Mouse (Mus musculus): ENCODE data around the gene Klf16. TPM values are rescaled to one million over a fixed set of nuclear protein-coding genes. Genes with fewer than 3 reads are reported as not detected.

The Klf16 gene
- total and polyA plus RNA-seq, 2 experiments from 2014 or later, result 14.1 to 18.7 TPM

DNA sequence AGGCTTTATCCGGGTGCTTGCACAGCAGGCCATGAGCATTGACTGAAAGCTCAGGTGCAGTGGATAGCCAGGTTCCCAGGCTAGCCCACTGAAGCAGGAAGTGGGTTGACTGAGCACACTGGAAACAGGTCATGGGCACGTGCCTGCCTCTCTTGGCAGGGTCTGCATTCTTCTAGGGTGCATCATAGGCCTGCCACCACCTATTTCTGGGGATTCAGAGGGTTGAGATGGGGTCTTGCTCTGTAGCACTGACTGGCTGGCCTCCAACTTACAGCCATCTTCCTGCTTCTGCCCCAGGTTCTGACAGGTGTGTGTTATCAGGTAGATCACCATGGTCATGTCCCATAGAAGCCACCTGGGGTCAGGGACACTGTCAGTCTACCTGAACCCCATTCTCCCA is 27.9 kb upstream of the Klf16 start:
- Histone ChIP-seq H3K4me2 (ENCODE audit: low read depth) (no peak overlapping the region), H3K4me3 (ENCODE audit: low read depth, low read length) (no peak overlapping the region), H3K4me1 (ENCODE audit: insufficient read depth) (peaks cover 12% of the 10 kb centered on the region; the same call in 1 of the 2 replicates), H3K27ac (ENCODE audit: low read depth, low read length) (no peak overlapping the region), H3K27me3 (ENCODE audit: insufficient read depth, low read length) (no peaks in the 10 kb centered on the region), H3K9me3 (ENCODE audit: low read length) (no peaks in the 10 kb centered on the region), H3K9ac (no peak overlapping the region), H3K36me3 (ENCODE audit: insufficient read depth) (peaks cover 38% of the 10 kb centered on the region)
- TF ChIP-seq CTCF (IDR thresholded peaks at IDR 0.05; ENCODE audit: low read depth), result no peak
- no peak for DNase-seq
- ATAC-seq, result no peak
- 93% methylated on average over 2 of the region's 2 CpGs for WGBS

DNA sequence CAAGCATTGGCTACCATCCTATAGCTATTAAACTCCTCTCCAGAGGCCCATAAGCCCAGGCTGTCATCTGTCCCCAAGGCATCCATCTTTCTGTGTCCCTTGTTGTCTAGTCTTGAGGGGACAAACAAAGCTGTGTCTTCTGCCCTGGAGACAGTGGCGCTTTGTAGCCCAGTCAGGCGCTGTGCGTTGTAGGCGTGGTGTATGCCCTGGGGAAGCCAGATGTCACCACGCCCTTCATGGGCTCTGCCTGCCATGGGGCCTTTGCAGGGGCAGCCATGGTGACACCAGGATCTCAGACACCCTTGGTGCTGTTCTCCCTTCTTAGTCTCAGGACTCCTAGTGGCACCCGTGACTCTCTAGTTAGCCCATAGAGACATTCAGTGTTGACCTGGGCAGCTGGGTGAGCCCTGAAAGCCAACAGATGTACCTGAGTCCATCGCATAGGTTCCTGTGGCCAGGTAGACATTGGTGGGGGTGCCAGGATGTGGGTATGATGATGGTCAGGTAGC is 26.9 kb upstream of the Klf16 start:
- peaks cover 12% of the 10 kb centered on the region; the same call in 1 of the 2 replicates for H3K4me1 ChIP-seq (ENCODE audit: insufficient read depth)
- ATAC-seq (no peak), DNase-seq (no peak)
- WGBS, result 96% methylated on average over 7 of the region's 7 CpGs
- H3K9ac ChIP-seq, result peak overlapping the region; percentile 57; the same call in 1 of the 2 replicates
- no peaks in the 10 kb centered on the region; the same call in 1 of the 2 replicates for H3K27me3 ChIP-seq (ENCODE audit: insufficient read depth, low read length)
- H3K36me3 ChIP-seq (ENCODE audit: insufficient read depth), result peaks cover 30% of the 10 kb centered on the region
- no peak for TF ChIP-seq CTCF (IDR thresholded peaks at IDR 0.05; ENCODE audit: low read depth)
- no peaks in the 10 kb centered on the region for H3K9me3 ChIP-seq (ENCODE audit: low read length)
- H3K4me2 ChIP-seq (ENCODE audit: low read depth), result peak overlapping the region; percentile 66
- H3K27ac ChIP-seq (ENCODE audit: low read depth, low read length), result no peak overlapping the region
- no peak overlapping the region for H3K4me3 ChIP-seq (ENCODE audit: low read depth, low read length)

- ATAC-seq (no peak), DNase-seq (no peak)
- H3K4me2 ChIP-seq (ENCODE audit: low read depth), result peak overlapping the region; percentile 66
- H3K27me3 ChIP-seq (ENCODE audit: insufficient read depth, low read length), result no peaks in the 10 kb centered on the region; the same call in 1 of the 2 replicates
- no peak for TF ChIP-seq CTCF (IDR thresholded peaks at IDR 0.05; ENCODE audit: low read depth)
- H3K4me3 ChIP-seq (ENCODE audit: low read depth, low read length), result peak overlapping the region; percentile 64
- H3K9me3 ChIP-seq (ENCODE audit: low read length), result no peaks in the 10 kb centered on the region
- peak overlapping the region; percentile 93 for H3K27ac ChIP-seq (ENCODE audit: low read depth, low read length)
- 36% methylated on average over 7 of the region's 7 CpGs for WGBS
- H3K36me3 ChIP-seq (ENCODE audit: insufficient read depth), result peaks cover 23% of the 10 kb centered on the region
- peaks cover 12% of the 10 kb centered on the region; the same call in 1 of the 2 replicates for H3K4me1 ChIP-seq (ENCODE audit: insufficient read depth)
- peak overlapping the region; percentile 57 for H3K9ac ChIP-seq
Measured at GRCm38 (mm10) chr10:80603364-80603763, 26.2 kb upstream of the Klf16 start.

- peaks cover 18% of the 10 kb centered on the region for H3K36me3 ChIP-seq (ENCODE audit: insufficient read depth)
- H3K4me1 ChIP-seq (ENCODE audit: insufficient read depth), result peaks cover 12% of the 10 kb centered on the region; the same call in 1 of the 2 replicates
- H3K4me3 ChIP-seq (ENCODE audit: low read depth, low read length), result peak within 1 kb of the TSS; percentile 64
- no peaks in the 10 kb centered on the region for H3K9me3 ChIP-seq (ENCODE audit: low read length)
- H3K4me2 ChIP-seq (ENCODE audit: low read depth), result peak within 1 kb of the TSS; percentile 66
- whole genome bisulfite sequencing, result 1% methylated on average over 54 of the region's 54 CpGs
- DNase-seq (peak; percentile 98), ATAC-seq (peak; percentile 98)
- peak within 1 kb of the TSS; percentile 93 for H3K27ac ChIP-seq (ENCODE audit: low read depth, low read length)
- peak within 1 kb of the TSS; percentile 57 for H3K9ac ChIP-seq
- 0 out of 2 replicates have a peak, but pooled peaks have one; percentile 7 for TF ChIP-seq CTCF (IDR thresholded peaks at IDR 0.05; ENCODE audit: low read depth)
- no peaks in the 10 kb centered on the region; the same call in 1 of the 2 replicates for H3K27me3 ChIP-seq (ENCODE audit: insufficient read depth, low read length)
Measured at GRCm38 (mm10) chr10:80602698-80603325, 25.7 kb upstream of the Klf16 start, which contains the start of the genes Scamp4 and Adat3. Gene Scamp4, plus strand, starts transcription at chr10:80602872. Gene Adat3, plus strand, starts transcription at chr10:80602880.

DNA sequence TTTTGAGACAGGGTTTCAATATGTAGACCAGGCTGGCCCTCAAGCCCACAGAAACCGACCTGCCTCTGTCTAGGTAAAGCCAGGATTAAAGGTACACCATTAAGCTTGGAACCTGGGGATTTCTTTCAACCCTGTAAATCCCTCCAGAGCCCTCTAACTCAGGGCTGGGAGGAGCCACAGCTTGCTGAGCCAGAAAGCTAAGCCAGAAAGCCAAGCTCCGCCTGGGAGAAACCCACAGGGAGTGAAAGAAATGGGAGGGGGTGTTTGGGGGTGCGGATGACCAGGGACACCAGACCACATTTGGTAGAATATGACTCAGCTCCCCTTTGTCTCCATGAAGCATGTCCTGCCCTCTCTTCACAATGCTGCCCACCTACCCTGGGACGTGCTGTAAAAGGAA is 19.2 kb upstream of the Klf16 start:
- ATAC-seq, result no peak

GRCm38 (mm10) chr10:80589879-80590854 is 13.0 kb upstream of the Klf16 start, which contains the start of gene Abhd17a:
Gene Abhd17a, minus strand, starts transcription at chr10:80590341.
- peak; percentile 99 for ATAC-seq
- no peaks in the 10 kb centered on the region for H3K9me3 ChIP-seq (ENCODE audit: low read length)
- peaks cover 11% of the 10 kb centered on the region; the same call in 1 of the 2 replicates for H3K36me3 ChIP-seq (ENCODE audit: insufficient read depth)
- H3K9ac ChIP-seq, result peak within 1 kb of the TSS; percentile 90
- peaks cover 10% of the 10 kb centered on the region for H3K4me1 ChIP-seq (ENCODE audit: insufficient read depth)
- peak within 1 kb of the TSS; percentile 86 for H3K4me3 ChIP-seq (ENCODE audit: low read depth, low read length)
- H3K27me3 ChIP-seq (ENCODE audit: insufficient read depth, low read length), result no peaks in the 10 kb centered on the region
- WGBS, result 2% methylated on average over 64 of the region's 73 CpGs
- DNase-seq, result peak; percentile 97
- TF ChIP-seq CTCF (IDR thresholded peaks at IDR 0.05; ENCODE audit: low read depth), result no peak
- H3K27ac ChIP-seq (ENCODE audit: low read depth, low read length), result peak within 1 kb of the TSS; percentile 75
- peak within 1 kb of the TSS; percentile 98 for H3K4me2 ChIP-seq (ENCODE audit: low read depth)

More for the DNA sequence above, 19.2 kb upstream of the Klf16 start:
- no peak for DNase-seq
- no peak overlapping the region for H3K9ac ChIP-seq
- TF ChIP-seq CTCF (IDR thresholded peaks at IDR 0.05; ENCODE audit: low read depth), result no peak
- WGBS, result 45% methylated on average over 4 of the region's 4 CpGs
- no peaks in the 10 kb centered on the region; the same call in 1 of the 2 replicates for H3K27me3 ChIP-seq (ENCODE audit: insufficient read depth, low read length)
- no peak overlapping the region for H3K4me3 ChIP-seq (ENCODE audit: low read depth, low read length)
- no peaks in the 10 kb centered on the region for H3K9me3 ChIP-seq (ENCODE audit: low read length)
- H3K36me3 ChIP-seq (ENCODE audit: insufficient read depth), result no peaks in the 10 kb centered on the region
- H3K4me1 ChIP-seq (ENCODE audit: insufficient read depth), result no peaks in the 10 kb centered on the region
- no peak overlapping the region for H3K27ac ChIP-seq (ENCODE audit: low read depth, low read length)
- H3K4me2 ChIP-seq (ENCODE audit: low read depth), result no peak overlapping the region

Measured in forebrain, postnatal 0 days (tissue).